Mouse (Mus musculus) ES-Bruce4 (cell line): ENCODE results near the gene Zswim1.

Experiments
- CTCF ChIP-seq: IDR thresholded peaks from one replicate; pipeline ENCODE4 v1.8.1; 2011; ENCODE audit warnings: low read depth, low read length
- EP300 ChIP-seq: IDR thresholded peaks from 2 replicates; pipeline ENCODE4 v1.6.1; 2011; ENCODE audit warnings: low read depth, low read length; ENCODE audit not compliant: insufficient read depth
- POLR2A ChIP-seq: IDR thresholded peaks from one replicate; pipeline ENCODE4 v1.8.1; 2011; ENCODE audit warnings: low read length; ENCODE audit not compliant: insufficient read depth

- TF ChIP-seq POLR2A (peak; percentile 9), CTCF (no peak), EP300 (peak; percentile 98)
Measured at GRCm38 (mm10) chr2:164823969-164824368, 1.5 kb downstream of the Zswim1 start.
